Mouse (Mus musculus): ENCODE data around the gene Drap1. TPM values are rescaled to one million over a fixed set of nuclear protein-coding genes. Genes with fewer than 3 reads are reported as not detected.

Drap1 gene
- total RNA-seq (2021) = 100 to 1,000 TPM; 531 to 582 TPM
- long read RNA-seq, experiment 1, transcript Drap1-204 (3 exons, 674 nt) = minor isoform, 14 of 1,216 reads
- long read RNA-seq, experiment 1, transcript Drap1-203 (7 exons, 939 nt) = minor isoform, 70 of 1,216 reads
- long read RNA-seq, experiment 1, transcript Drap1-201 (7 exons, 992 nt) = major isoform, 945 of 1,216 reads
- long read RNA-seq, experiment 1, transcript Drap1-209 (6 exons, 734 nt) = minor isoform, 14 of 1,216 reads
- long read RNA-seq, experiment 1, partial matches to known transcripts = 129 of 1,216 reads
- long read RNA-seq, experiment 1, other reads (novel, unspliced or antisense) = 28 of 1,216 reads
- long read RNA-seq, experiment 2, transcript Drap1-209 (6 exons, 734 nt) = minor isoform, 27 of 1,469 reads
- long read RNA-seq, experiment 2, transcript Drap1-203 (7 exons, 939 nt) = minor isoform, 81 of 1,469 reads
- long read RNA-seq, experiment 2, transcript Drap1-201 (7 exons, 992 nt) = major isoform, 1,167 of 1,469 reads
- long read RNA-seq, experiment 2, transcript Drap1-204 (3 exons, 674 nt) = minor isoform, 16 of 1,469 reads
- long read RNA-seq, experiment 2, partial matches to known transcripts = 143 of 1,469 reads
- long read RNA-seq, experiment 2, other reads (novel, unspliced or antisense) = 22 of 1,469 reads

DNA sequence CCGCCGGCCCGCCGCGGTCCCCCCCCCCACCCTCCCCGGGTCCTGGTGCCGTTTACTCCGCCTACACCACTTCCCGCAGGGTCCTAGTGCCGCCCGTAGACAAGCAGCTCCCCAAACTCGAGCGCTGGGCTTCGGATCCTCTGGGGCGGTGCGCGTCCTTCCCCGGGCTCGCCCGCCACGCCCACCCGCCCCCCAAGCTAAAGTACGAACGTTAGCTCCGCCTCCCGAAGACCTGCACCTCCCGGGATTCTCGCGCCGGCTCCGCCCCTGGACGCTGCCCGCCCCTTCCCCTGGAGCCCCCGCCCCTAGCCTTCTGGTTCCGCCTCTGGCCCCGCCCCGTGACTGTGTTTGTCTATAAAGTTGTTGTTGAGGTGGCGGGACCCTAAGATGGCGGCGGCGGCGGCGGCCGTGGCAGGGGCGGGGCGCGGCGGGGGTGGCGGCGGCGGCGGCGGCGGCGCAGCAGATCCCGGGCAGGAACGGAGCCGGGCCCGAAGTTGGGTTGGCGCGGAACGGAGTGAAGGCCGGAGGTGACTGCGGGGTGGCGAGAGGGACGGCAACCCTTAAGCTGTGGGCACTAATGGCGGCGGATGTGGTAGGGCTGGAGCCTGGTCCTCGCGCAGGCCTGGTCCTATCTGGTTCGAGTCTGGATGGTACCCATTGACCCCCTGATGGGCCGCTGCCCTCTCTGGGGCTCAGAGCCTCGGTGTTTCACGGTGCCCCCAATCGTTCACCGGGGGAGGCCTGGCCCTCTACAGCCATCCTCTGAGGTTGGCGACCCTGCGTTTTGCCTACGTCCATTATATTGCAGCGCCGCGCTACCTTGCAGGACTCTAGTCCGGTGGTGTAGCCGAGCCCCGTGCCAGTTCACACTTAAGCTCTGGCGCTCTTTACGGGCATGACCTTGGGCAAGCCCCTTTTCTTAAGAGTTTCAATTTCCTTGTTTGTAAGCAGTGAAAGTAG is at the start of gene Drap1, which contains the start of gene AI837181:
TSS of gene Drap1 (minus strand) at position 198 of the 960 bp plus-strand sequence.
TSS of gene AI837181 (plus strand) at position 363 of the 960 bp plus-strand sequence.
- DNase-seq = peak; percentile 90 to 95
- intact Hi-C loops (cut with DNase I) = no loop called here

DNA sequence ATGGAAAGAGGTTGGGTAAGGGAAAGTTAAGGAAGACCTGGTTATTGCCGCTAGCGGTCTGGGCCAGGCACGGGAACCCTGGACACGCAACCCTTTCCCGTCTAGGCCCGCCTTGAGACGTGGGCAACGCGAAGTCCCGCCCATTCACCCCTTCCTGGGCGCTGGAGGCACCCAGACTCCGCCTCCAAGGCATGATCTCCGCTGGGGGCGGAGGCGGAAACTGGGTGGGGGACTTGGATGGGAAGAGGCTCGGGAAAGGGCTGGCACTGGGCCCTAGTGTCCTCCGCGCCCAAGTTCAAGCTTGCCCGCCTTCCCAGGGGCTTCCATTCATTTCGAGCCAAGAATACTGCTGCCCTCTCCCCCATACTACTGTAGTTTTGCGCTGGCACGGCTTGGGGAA is 48.9 kb upstream of the Drap1 start, which contains the start of gene Efemp2:
TSS of gene Efemp2 (plus strand) at position 235 of the 400 bp plus-strand sequence.
- peak; percentile 67 to 84 for DNase-seq
- intact Hi-C loops (cut with DNase I) = no loop called here

DNA sequence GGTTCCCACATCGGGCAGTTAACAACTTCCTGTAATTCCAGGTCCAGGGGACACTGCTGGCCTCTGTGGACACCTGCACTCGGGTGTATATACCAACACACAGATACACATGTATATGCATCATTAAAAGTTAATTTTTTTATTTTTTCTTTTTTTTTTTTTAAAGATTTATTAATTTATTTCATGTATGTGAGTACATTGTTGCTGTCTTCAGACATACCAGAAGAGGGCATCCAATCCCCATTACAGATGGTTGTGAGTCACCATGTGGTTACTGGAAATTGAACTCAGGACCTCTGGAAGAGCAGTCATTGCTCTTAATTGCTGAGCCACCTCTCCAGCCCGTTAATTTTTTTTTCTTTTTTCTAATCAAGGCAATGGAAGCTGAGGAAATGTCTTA is 48.1 kb upstream of the Drap1 start:
- no peak for DNase-seq
- intact Hi-C loops (cut with DNase I) = no loop called here

DNA sequence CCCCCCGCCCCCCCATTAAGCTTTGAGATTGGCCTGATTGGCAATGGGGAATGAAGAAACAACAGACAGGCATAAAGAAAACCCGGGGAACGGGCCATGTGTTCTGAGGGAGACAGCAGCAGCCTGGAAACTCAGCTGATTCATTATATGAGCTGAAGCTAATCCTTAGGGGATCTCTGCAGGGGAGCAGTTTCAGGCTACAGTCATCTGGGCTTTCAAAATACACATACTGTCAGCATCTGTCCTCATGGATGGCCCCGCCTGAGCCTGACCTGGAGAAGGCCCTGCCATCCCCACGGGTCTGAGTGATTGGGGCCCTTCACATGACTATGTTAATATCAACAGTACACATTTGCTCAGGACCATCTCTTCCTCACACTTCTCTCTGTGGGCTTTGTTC is 47.1 kb upstream of the Drap1 start:
- no peak for DNase-seq
- intact Hi-C loops (cut with DNase I) = no loop called here

DNA sequence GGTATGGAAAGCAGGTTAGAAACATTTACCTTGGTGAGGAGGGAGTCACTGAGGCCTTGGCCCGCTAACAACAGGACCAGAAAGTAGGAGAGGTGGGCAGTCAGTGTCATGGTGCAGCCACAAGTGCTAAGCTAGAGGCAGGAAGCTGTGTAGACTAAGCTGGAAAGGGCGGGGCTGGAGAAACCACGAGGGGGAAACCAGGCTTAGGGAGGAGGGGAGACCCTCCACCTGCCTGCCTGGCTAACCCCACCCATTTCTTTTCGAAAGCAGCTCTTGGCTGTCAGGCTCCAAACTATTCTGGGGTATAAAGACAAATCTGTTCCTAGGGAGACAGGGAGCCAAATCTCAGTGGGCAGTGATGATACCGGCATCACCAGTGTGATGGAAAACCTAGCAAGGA is 43.6 kb upstream of the Drap1 start, which contains the start of gene Ctsw:
TSS of gene Ctsw (minus strand) at position 134 of the 400 bp plus-strand sequence.
- intact Hi-C loops (cut with DNase I) = no loop called here
- no peak for DNase-seq

DNA sequence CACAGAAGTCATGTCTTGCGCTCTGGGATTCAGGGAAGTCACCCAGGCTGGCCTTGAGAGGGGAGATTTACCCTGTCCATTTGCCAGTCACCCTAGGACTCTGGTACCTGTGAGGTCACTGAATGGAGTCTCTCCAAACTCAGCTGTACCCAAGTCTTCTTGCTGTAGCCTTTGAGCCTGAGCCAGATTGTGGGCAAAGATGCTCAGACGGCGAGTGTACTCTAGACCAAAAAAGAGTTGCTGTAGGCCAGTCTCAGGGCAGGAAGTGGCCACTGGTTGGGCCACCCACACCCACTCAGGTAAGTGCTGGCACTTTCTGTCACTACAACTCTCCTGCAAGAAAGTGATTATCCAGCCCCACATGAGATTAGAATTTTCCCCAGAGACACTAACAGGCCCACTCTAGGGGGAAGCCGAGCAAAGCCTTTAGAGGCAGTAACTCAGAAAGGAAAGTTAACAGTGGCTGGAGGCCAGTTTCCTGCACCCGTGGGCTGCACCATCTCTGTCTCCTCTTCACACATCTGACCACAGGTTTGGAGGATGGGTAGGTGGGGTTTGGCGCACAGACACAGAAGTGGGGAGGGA is 42.2 kb upstream of the Drap1 start:
- intact Hi-C loops (cut with DNase I) = no loop called here
- no peak for DNase-seq

DNA sequence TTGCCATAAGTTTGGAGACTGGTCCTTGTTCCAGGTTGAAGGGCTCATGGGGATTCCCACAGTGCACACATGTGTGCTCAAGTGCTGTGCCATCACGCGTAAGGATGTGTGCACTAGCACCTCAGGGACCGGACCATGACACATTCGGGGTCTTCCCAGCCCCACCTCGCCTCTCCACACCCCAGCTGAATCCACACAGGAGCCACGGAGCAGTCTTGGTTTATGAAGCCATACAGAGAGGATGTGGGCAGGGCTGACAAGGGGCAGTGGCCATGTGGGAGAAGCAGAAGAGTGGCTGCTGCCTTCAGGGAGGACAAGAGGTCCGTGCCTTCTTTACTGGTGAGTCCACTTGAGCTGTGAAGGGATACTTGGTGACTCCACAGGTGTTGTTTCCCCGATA is 40.3 kb upstream of the Drap1 start:
- intact Hi-C loops (cut with DNase I) = no loop called here

DNA sequence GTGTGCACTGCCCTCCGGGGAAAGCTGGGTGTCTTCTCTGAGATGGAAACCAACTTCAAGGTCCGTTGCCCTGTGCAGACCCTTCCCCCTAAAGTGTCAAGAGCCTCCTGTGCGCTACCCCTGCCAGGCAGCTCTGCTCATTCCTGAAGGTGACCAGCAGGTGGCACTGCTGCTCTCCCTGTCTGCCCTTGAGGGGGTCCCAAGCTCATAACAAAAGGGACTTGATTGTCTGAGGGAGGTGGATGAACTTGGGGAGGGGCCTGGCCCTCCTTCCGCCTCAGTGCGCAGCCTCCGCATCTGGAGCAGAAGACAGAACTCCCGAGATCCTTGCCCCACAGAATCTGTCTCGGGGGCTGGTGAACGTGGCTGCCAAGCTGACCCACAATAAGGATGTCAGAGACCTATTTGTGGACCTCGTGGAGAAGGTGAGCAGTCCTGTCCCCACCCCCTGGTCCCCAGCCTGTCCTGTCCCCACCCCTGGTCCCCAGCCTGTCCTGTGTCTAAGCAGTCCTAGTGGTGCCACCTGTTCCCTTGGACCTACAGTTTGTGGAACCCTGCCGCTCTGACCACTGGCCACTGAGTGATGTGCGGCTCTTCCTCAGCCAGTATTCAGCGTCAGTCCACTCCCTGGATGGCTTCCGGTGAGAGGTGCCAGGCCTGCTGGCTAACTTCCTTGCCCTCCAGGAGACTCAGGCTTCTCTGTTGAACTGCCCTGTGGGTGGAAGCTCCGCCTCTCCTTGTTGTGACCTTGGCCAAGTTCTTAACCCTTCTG is 39.2 kb upstream of the Drap1 start:
- DNase-seq = no peak
- intact Hi-C loops (cut with DNase I) = loop anchor here (5.0 kb wide), 1 partner anchor 103 kb away; the partner anchor contains the start of gene Ap5b1

More for the DNA sequence above, 40.3 kb upstream of the Drap1 start:
- no peak for DNase-seq

DNA sequence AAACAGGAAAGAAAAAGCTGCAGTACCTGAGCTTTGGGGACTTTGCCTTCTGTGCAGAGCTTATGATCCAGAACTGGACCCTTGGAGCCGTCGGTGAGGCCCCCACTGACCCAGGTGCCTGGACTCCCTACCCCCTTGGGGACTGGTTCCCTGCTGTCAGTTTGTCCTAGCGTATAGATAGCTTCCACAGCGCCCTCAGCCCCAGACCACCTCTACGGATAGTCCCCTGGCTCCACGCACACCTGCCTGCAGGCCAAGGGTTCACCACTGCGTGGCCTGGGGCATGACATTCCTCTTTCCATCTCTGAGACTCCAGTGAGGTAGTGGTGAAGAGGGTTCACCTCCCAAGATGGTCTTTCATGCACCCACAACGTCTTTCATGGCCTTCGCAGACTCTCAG is 38.4 kb upstream of the Drap1 start:
- intact Hi-C loops (cut with DNase I) = loop anchor here (5.0 kb wide), 1 partner anchor 104 kb away; the partner anchor contains the start of gene Ap5b1
- DNase-seq = no peak

DNA sequence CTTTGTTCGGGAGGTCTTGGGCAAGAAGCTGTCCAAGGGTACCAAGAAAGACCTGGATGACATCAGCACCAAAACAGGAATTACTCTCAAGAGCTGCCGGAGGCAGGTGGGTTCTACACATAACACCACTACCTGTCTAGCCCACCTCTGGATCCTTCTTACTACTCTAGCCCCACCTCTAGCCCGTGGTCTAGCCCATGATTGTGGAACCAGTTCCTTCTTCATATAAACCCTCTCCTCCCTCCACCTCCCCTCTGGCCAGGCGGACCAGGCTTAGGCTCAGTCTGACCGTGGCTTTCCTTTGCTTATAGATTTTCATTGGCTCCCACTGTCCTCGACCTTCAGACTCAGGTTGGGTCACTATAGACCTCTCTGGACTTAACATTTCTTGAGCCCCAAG is 36.6 kb upstream of the Drap1 start:
- intact Hi-C loops (cut with DNase I) = loop anchor here (5.0 kb wide), 1 partner anchor 106 kb away; the partner anchor contains the start of gene Ap5b1
- no peak for DNase-seq

DNA sequence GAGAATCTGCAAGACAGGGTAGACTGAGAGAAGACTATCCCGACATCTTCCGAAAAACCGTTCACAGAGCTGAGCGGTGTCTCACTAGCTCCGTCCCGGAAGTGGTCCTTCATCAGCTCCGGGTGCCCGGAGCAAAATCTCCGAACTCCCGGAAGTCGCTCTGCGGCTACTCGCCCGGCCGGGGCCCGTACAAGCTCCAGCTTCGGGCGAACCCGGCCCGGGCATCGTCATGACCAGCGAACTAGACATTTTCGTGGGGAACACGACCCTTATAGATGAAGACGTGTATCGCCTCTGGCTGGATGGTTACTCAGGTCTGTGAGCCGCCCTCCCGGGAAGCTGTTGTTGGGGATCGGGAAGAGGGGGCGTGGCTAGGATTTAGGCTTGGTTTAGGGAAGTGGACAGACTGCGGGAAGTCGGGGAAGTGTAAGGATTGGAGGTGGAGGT is 35.7 kb upstream of the Drap1 start, which contains the start of gene Fibp:
TSS of gene Fibp (plus strand) at position 151 of the 447 bp plus-strand sequence.
- intact Hi-C loops (cut with DNase I) = loop anchor here (5.0 kb wide), 1 partner anchor 107 kb away; the partner anchor contains the start of gene Ap5b1
- peak; percentile 78 to 89 for DNase-seq

DNA sequence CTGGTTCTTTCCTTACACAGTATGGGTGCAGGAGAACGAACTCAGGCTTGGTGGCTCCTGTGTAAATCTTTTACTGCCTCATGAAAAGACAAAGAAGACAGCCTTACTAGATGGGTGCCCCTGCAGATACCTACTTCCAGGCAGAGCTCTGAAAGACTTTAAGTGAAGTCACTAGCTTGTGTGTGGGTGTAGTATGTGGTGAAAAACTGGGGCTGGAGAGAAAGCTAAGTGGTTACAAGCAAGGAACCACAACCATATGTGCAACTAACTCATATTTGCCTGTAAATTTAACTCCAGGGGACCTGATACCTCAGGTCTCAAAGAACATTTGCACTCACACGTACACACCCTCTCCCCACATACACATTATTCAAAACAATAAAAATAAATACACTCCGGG is 35.1 kb upstream of the Drap1 start:
- intact Hi-C loops (cut with DNase I) = loop anchor here (5.0 kb wide), 1 partner anchor 107 kb away; the partner anchor contains the start of gene Ap5b1
- DNase-seq = no peak

DNA sequence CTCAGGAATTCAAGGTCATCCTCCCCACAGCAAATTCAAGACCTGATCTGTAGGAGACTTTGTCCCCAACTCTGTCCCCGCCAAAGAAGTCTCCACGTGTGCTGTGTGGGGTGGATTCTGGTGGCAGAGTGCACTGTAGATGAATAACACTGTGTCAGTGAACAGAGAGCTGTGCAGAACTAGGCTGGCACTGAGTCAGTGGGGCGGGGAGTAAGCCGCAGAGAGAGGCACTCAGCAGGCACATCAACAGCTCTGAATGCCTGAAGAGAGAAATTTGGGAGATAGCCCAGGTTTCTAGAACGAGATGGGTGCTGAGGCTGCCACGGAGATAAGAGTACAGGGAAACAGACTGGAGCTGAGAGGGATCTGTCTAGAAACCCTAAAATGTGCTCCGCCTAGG is 34.2 kb upstream of the Drap1 start:
- intact Hi-C loops (cut with DNase I) = no loop called here
- no peak for DNase-seq

DNA sequence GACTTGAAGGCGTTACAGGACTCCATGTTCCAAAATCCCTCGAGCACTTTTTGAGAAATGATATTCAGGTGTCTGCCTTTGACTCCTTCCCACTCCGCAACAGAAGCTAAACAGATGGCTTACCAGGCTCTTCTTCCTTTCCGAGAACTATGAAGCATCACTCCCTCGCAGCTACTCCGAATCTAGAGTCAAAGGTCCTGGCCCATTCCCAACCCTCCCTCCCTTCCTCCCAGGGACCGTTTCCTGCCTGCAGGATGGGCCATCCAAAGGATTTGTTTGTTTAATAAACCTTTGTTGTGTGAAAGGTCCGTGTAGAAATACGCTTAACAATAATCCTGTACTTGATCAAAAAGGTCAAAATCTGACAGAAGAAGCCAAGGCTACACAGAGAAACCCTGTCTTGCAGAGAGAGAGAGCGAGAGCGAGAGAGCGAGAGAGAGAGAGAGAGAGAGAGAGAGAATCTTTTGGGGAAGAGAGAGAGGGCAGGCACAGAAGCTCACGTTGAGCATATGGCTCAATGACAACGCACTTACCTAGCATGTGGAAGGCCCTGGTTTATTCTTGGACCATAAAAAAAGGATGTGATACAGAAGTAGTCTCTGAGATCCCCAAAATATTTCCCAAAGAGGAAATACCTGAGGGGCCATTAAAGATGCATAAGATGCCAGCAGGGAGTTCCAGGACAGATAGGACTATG is 33.1 kb upstream of the Drap1 start, which contains the start of gene Ccdc85b:
TSS of gene Ccdc85b (minus strand) at position 149 of the 697 bp plus-strand sequence.
- DNase-seq = no peak
- intact Hi-C loops (cut with DNase I) = no loop called here

DNA sequence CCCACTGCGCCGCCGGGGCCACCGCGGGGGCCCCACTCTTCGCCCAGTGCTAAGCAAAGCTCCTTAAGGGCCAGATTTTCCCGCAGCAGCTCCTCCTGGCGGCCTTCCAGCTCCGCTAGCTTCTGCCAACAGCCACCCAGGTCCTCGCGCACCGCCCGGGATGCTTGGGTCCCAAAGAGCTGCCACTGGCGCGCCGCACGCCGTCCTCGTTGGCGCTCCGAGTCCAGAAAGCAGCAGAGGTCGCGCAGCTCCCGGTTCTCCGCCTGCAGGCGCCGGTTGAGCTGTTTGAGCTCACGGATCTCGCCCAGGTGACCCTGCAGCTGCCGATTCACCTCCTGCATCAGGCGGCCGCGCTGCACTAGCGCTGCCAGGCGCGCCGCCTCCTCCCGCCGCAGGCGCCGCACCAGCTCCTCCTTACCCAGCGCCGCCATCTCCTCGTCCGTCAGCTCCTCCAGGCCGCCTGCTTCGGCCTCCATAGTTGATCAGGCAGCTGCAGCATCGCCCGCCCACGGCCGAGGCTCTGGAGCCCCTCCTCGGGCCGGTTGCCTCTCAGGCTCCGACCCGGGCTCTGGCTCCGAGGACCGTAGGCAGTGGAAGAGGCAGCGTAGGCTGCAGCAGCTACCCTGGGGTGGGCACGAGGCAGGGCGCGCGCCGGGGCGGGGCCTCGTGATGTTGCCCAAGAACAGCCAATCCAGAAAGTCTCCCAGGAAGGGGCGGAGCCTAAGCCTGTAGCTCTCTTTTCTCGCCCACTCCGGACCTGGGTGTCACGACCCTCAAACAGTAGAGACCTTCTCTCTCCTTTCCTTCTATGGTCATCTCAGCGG is 32.4 kb upstream of the Drap1 start:
- intact Hi-C loops (cut with DNase I) = no loop called here
- peak; percentile 91 to 93 for DNase-seq

DNA sequence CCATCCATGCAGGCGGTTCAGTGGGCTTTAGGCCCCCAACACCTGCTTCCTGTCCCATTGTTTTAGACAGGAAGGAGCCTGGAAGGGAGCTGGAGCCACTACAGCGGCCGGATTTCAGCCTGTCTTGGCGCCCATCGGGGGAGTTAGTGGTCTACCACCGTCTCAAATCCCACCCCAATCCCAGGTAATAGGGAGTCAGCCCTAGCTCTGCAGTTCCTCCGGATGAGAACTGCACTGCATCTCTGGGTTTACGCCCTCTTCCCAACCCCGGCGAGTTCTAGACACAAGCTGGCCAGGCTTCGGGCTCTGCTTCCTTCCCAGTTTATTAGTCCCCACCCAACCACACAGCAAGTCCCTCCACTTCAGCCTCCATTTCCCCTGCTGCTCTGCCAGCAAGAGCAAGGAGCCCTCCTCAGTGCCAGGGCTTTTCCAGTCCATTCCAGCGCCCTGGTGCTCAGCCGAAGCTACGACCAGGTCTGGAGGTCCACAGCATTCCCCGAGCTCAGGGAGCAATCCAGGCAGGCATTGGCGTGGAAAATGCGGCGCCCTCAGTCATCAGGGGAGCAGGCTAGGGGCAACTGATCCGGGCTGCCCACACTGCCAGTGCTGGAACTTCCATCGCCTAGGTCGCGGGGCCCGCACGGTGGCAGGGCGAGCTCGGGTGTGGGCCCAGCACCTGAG is 31.6 kb upstream of the Drap1 start:
- intact Hi-C loops (cut with DNase I) = no loop called here
- DNase-seq = no peak

DNA sequence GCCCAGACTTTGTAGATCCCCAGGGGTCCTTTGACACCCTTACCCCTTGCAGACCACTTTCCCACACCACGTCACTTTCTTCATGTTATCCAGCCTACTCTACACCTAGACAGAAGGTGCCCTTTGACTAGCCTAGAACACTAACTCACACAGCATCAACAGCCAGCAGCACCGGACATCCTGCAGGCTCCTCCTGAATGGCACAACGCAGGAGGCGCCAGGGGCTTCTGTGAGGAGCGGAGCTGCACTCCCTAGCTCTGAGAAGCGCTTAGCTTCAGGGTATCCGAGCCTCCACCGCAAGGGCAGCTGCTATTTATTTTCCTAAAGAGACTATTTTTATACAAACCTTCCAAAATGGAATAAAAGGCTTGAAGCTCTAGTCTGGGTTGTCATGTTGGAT is 30.8 kb upstream of the Drap1 start:
- intact Hi-C loops (cut with DNase I) = no loop called here
- no peak for DNase-seq
